In the genomic region with DNA sequence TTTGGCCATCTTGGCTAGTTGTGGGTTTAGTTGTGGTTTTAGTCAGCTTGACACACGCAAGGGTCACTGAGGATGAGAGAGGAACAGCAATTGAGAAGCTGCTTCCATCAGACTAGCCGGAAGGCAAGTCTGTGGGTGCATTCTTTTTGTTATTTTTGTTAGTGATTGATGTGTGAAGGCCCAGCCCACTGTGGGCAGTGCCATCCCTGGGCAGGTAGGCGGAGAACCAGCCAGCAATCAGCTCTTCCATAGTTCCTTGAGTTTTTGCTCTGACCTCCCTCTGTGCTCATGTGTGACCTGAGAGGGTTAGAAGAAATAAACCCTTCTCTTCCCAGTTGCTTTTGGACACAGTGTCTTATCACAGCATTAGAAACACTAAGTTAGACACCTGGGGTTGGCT, we compare ENCODE assay signal across 19 mouse cellular contexts. TPM values are rescaled to one million over a fixed set of nuclear protein-coding genes. Genes with fewer than 3 reads are reported as not detected.
DNase-seq lines count a peak whose midpoint lies in the region; ATAC-seq and TF ChIP-seq lines count a peak whose summit lies in the region.
"Had no signal": no experiment of that assay in that cellular context is flagged by ENCODE, and none has a peak within 500 bp of the region (broad histone marks: within the 10 kb centered on the region; RNA-seq: fewer than 3 reads in every experiment).

No protein-coding gene starts in this region.

- H3K4me3 ChIP-seq in heart, embryonic 12.5 days, result no peak overlapping the region
- H3K4me3 ChIP-seq in liver, adult 2 months (ENCODE audit: insufficient read depth, low read depth, low read length), result no peak overlapping the region
- H3K4me3 ChIP-seq: heart, adult 2 months had no signal

- intact Hi-C loops in heart, postnatal 36 days (cut with DNase I), result no loop called here

- no peak overlapping the region for H3K9ac ChIP-seq in heart, embryonic 12.5 days
- no peak overlapping the region for H3K9ac ChIP-seq in liver, adult 2 months (ENCODE audit: low read depth, low read length)

- H3K4me1 ChIP-seq in heart, embryonic 12.5 days (replicated peaks), result peaks cover 62% of the 10 kb centered on the region
- H3K4me1 ChIP-seq in liver, adult 2 months (ENCODE audit: control insufficient read depth, insufficient read depth, low read length), result peaks cover 53% of the 10 kb centered on the region

- no peak overlapping the region for H3K4me2 ChIP-seq in heart, embryonic 12.5 days

- H3K9me3 ChIP-seq in heart, embryonic 12.5 days (replicated peaks), result no peaks in the 10 kb centered on the region
- H3K9me3 ChIP-seq: forebrain, embryonic 13.5 days; hindbrain, embryonic 10.5 days; limb, embryonic 10.5 days; lung, embryonic 15.5 days had no signal

- H3K27me3 ChIP-seq in heart, embryonic 12.5 days (replicated peaks), result no peaks in the 10 kb centered on the region
- no peaks in the 10 kb centered on the region for H3K27me3 ChIP-seq in liver, adult 2 months (ENCODE audit: control insufficient read depth, insufficient read depth, low read length)
- H3K27me3 ChIP-seq: lung, embryonic 15.5 days had no signal

- H3K36me3 ChIP-seq in heart, embryonic 12.5 days, result no peaks in the 10 kb centered on the region
- H3K36me3 ChIP-seq in liver, adult 2 months (ENCODE audit: control insufficient read depth, insufficient read depth, low read length), result no peaks in the 10 kb centered on the region
- H3K36me3 ChIP-seq: hindbrain, embryonic 10.5 days; limb, embryonic 10.5 days; lung, embryonic 15.5 days had no signal

- no peak for ATAC-seq in heart, embryonic 12.5 days (ENCODE audit: insufficient number of reproducible peaks, low FRiP score)
- peak; percentile 31 for ATAC-seq in granulocyte monocyte progenitor cell, adult 5-6 weeks (replicated peaks; ENCODE audit: poor library complexity, severe bottlenecking)
- peak; percentile 22 for ATAC-seq in megakaryocyte, adult 5-6 weeks (ENCODE audit: poor library complexity, severe bottlenecking)

- 88% methylated on average over 3 of the region's 3 CpGs for WGBS in heart, embryonic 12.5 days
- WGBS in liver, adult 2 months, result 34% methylated on average over 3 of the region's 3 CpGs

- no peak for DNase-seq in heart, postnatal 36 days
- DNase-seq in liver, adult 2 months (ENCODE audit: extremely low read depth, low read depth, low spot score), result peak; percentile 65
- DNase-seq in liver, result no peak
- no peak for DNase-seq in T-cell, adult 2 months (ENCODE audit: low spot score)
- DNase-seq in right cerebral cortex, postnatal 14 days, result no peak
- DNase-seq: cerebellum, adult 2 months; heart, adult 2 months; layer of hippocampus, postnatal 36 days; thymus, adult 18-20 months had no signal

- no peak for TF ChIP-seq CTCF in liver, adult 2 months (IDR thresholded peaks at IDR 0.05; ENCODE audit: low read depth, low read length)

- no peak for TF ChIP-seq POLR2A in liver, adult 2 months (IDR thresholded peaks at IDR 0.05; ENCODE audit: extremely low read depth, insufficient read depth, low read length)

- peak overlapping the region; percentile 9; the same call in 1 of the 2 replicates for H3K27ac ChIP-seq in heart, embryonic 12.5 days (ENCODE audit: poor library complexity, severe bottlenecking)
- peak overlapping the region; percentile 77 for H3K27ac ChIP-seq in liver, adult 2 months (replicated peaks; ENCODE audit: insufficient read depth, low read depth, low read length)
- H3K27ac ChIP-seq: forebrain, embryonic 13.5 days had no signal

- H3K79me2 ChIP-seq in liver, adult 2 months (ENCODE audit: control insufficient read depth, insufficient read depth, low read length), result peaks cover 3% of the 10 kb centered on the region; the same call in 1 of the 2 replicates

RNA-seq across cellular contexts. Expression of gene Gpr146, which starts 4.4 kb away (rescaled TPM):
- 8.2 and 8.5 TPM in 2 replicates for polyA plus RNA-seq in heart, embryonic 12.5 days (2016; fragmentation: Nextera tagmentation; extraction: Ambion mirVana)
- 10 to 100 TPM; 43.6 to 56.2 TPM for total RNA-seq in heart, postnatal 36 days (2021)
- 36.5 and 57.1 TPM in 2 replicates for total RNA-seq in liver, adult 2 months (2014; rRNA removed)
- polyA plus RNA-seq in liver, adult 2 months (2012; rRNA removed), result 43.5 and 70.7 TPM in 2 replicates
- total RNA-seq in granulocyte monocyte progenitor cell, adult 5-6 weeks (2014; fragmentation: Nextera tagmentation), result 5.0 and 7.3 TPM in 2 replicates
- total RNA-seq in granulocyte monocyte progenitor cell, adult 5-6 weeks (2017), result 4.0 and 5.4 TPM in 2 replicates
- 9.8 and 13.1 TPM in 2 replicates for total RNA-seq in megakaryocyte, adult 5-6 weeks (2015)
- total RNA-seq in megakaryocyte, adult 5-6 weeks (2017), result 9.6 and 14.8 TPM in 2 replicates

RNA-seq across cellular contexts. Expression of gene Cyp2w1, which starts 20.7 kb away (rescaled TPM):
- polyA plus RNA-seq in heart, embryonic 12.5 days (2016; fragmentation: Nextera tagmentation; extraction: Ambion mirVana), result not detected in 2 replicates
- not detected for total RNA-seq in heart, postnatal 36 days (2021)
- total RNA-seq in liver, adult 2 months (2014; rRNA removed), result not detected in 2 replicates
- polyA plus RNA-seq in liver, adult 2 months (2012; rRNA removed), result not detected in 2 replicates
- total RNA-seq in granulocyte monocyte progenitor cell, adult 5-6 weeks (2014; fragmentation: Nextera tagmentation), result not detected in 2 replicates
- total RNA-seq in granulocyte monocyte progenitor cell, adult 5-6 weeks (2017), result not detected in 2 replicates
- not detected in 2 replicates for total RNA-seq in megakaryocyte, adult 5-6 weeks (2015)
- total RNA-seq in megakaryocyte, adult 5-6 weeks (2017), result not detected in 2 replicates
- total RNA-seq: adrenal gland, adult 18-20 months; heart, adult 2 months; layer of hippocampus, postnatal 36 days had no signal
- polyA plus RNA-seq: C2C12; cerebellum, adult 2 months; forebrain, embryonic 13.5 days; heart, adult 2 months; hindbrain, embryonic 10.5 days; limb, embryonic 10.5 days; lung, embryonic 15.5 days; neural tube, embryonic 11.5 days had no signal

RNA-seq across cellular contexts. Expression of gene Cox19, which starts 21.9 kb away (rescaled TPM):
- 66.2 and 72.6 TPM in 2 replicates for polyA plus RNA-seq in heart, embryonic 12.5 days (2016; fragmentation: Nextera tagmentation; extraction: Ambion mirVana)
- total RNA-seq in heart, postnatal 36 days (2021), result 10 to 100 TPM; 80.4 to 83.7 TPM
- total RNA-seq in liver, adult 2 months (2014; rRNA removed), result 23.6 and 25.2 TPM in 2 replicates
- polyA plus RNA-seq in liver, adult 2 months (2012; rRNA removed), result 82.4 and 86.1 TPM in 2 replicates
- total RNA-seq in granulocyte monocyte progenitor cell, adult 5-6 weeks (2014; fragmentation: Nextera tagmentation), result 29.2 and 60.1 TPM in 2 replicates
- total RNA-seq in granulocyte monocyte progenitor cell, adult 5-6 weeks (2017), result 31.4 and 35.9 TPM in 2 replicates
- total RNA-seq in megakaryocyte, adult 5-6 weeks (2015), result 35.6 and 42.6 TPM in 2 replicates
- 20.0 and 24.6 TPM in 2 replicates for total RNA-seq in megakaryocyte, adult 5-6 weeks (2017)

RNA-seq across cellular contexts. Expression of gene C130050O18Rik, which starts 32.0 kb away (rescaled TPM):
- 0.10 and 0.36 TPM in 2 replicates for polyA plus RNA-seq in heart, embryonic 12.5 days (2016; fragmentation: Nextera tagmentation; extraction: Ambion mirVana)
- under 1 TPM; 0.62 to 0.64 TPM for total RNA-seq in heart, postnatal 36 days (2021)
- total RNA-seq in liver, adult 2 months (2014; rRNA removed), result 0.18 and 0.54 TPM in 2 replicates
- polyA plus RNA-seq in liver, adult 2 months (2012; rRNA removed), result 0.56 and 1.6 TPM in 2 replicates
- total RNA-seq in granulocyte monocyte progenitor cell, adult 5-6 weeks (2014; fragmentation: Nextera tagmentation), result 0.53 and 5.8 TPM in 2 replicates
- total RNA-seq in granulocyte monocyte progenitor cell, adult 5-6 weeks (2017), result 1.4 and 3.6 TPM in 2 replicates
- total RNA-seq in megakaryocyte, adult 5-6 weeks (2015), result 18.3 and 19.9 TPM in 2 replicates
- 16.6 and 19.7 TPM in 2 replicates for total RNA-seq in megakaryocyte, adult 5-6 weeks (2017)

RNA-seq across cellular contexts. Expression of gene Adap1, which starts 47.7 kb away (rescaled TPM):
- 1.1 and 2.1 TPM in 2 replicates for polyA plus RNA-seq in heart, embryonic 12.5 days (2016; fragmentation: Nextera tagmentation; extraction: Ambion mirVana)
- total RNA-seq in heart, postnatal 36 days (2021), result 1 to 10 TPM; 1.4 to 1.5 TPM
- total RNA-seq in liver, adult 2 months (2014; rRNA removed), result 1.5 TPM in 2 replicates
- polyA plus RNA-seq in liver, adult 2 months (2012; rRNA removed), result 0.60 and 1.3 TPM in 2 replicates
- total RNA-seq in granulocyte monocyte progenitor cell, adult 5-6 weeks (2014; fragmentation: Nextera tagmentation), result 46.5 and 63.5 TPM in 2 replicates
- total RNA-seq in granulocyte monocyte progenitor cell, adult 5-6 weeks (2017), result 39.4 and 53.9 TPM in 2 replicates
- total RNA-seq in megakaryocyte, adult 5-6 weeks (2015), result 42.5 and 43.9 TPM in 2 replicates
- 56.9 and 61.1 TPM in 2 replicates for total RNA-seq in megakaryocyte, adult 5-6 weeks (2017)
